Mouse (Mus musculus): Measurements from ENCODE around the gene Mex3a. TPM values are rescaled to one million over a fixed set of nuclear protein-coding genes. Genes with fewer than 3 reads are reported as not detected.

Gene Mex3a
- polyA plus RNA-seq, 1 experiment from 2014 or later = 43.5 TPM

DNA sequence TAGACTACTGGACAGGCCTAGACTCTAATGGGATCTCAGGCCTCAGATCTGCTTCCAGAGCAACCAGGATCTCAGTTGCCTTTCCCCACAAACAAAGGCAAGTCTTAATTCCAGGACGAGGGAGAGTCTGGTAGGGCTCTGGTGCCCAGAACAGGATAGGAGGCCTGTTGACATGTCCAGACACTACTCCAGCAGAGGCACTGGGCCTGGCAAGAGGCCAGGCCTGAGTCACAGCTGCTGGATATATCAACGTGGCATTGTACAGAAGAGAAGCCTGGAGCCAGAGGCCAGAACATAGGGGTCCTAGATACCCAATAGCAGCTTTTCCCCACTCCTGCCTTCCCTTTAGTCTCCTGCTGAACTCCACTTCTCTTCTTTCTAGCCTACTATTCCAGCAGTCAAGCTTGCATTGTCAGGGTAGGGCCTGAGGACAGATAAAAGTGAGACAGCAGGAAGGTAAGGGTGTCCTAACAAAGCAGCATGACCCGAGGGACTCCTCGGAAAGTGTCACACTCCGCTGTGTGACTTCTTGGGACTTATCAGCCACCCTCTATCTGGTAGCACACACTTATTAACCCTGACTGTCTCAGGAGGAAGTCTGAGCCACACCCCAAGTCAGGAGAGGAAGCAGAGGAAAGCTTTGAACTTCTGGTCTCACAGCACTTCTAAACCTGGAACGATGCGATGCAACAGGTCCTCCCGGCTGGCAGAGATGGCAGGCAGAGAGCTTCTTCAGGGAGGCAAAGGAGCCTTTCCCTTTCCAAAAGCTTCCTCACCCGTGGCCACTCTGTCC is 37.2 kb upstream of the Mex3a start:
- no peak overlapping the region for H3K4me3 ChIP-seq (ENCODE audit: low read depth, low read length)

DNA sequence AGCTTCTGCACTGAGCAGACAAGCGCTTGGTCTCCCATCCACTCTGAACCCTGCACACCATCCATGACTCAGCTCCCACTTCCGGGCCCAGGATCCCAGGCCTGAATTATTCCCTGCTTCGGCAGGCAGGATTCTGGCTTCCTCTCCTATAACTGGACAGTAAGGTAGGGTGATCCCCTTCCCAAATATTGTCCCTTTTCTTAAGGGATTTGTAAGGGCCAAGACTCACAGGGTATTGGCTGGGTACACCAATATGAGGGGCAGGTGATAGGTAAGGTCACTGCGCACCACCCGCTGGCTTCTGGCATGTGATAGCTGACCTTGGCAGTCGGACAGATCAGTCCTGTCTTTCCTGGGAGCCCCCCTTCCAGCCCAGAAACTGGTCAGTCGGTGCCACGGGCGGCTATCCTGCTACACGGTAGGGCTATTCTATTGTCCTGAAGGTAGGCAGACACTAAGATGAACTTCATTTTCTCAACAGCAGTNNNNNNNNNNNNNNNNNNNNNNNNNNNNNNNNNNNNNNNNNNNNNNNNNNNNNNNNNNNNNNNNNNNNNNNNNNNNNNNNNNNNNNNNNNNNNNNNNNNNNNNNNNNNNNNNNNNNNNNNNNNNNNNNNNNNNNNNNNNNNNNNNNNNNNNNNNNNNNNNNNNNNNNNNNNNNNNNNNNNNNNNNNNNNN is 36.3 kb upstream of the Mex3a start:
- Histone ChIP-seq H3K4me1 (ENCODE audit: control insufficient read depth, insufficient read depth, low read length) (peaks cover 15% of the 10 kb centered on the region), H3K36me3 (ENCODE audit: control insufficient read depth, insufficient read depth, low read length) (no peaks in the 10 kb centered on the region), H3K4me3 (ENCODE audit: low read depth, low read length) (no peak overlapping the region), H3K27ac (replicated peaks; ENCODE audit: low read depth, low read length) (no peak overlapping the region), H3K27me3 (ENCODE audit: control insufficient read depth, insufficient read depth, low read length) (no peaks in the 10 kb centered on the region), H3K9me3 (ENCODE audit: control insufficient read depth, low read length) (no peaks in the 10 kb centered on the region), H3K4me2 (ENCODE audit: low read depth, severe bottlenecking) (no peak overlapping the region), H3K9ac (ENCODE audit: low read length) (no peak overlapping the region; the same call in 1 of the 2 replicates)
- whole genome bisulfite sequencing = 86% methylated on average over 10 of the region's 10 CpGs
- DNase-seq (ENCODE audit: low spot score) = no peak
- no peak for ATAC-seq (ENCODE audit: insufficient number of reproducible peaks, low FRiP score, low TSS enrichment, low read depth)

More for the DNA sequence above, 37.2 kb upstream of the Mex3a start:
- 68% methylated on average over 9 of the region's 9 CpGs for WGBS
- Histone ChIP-seq H3K9ac (ENCODE audit: low read length) (no peak overlapping the region; the same call in 1 of the 2 replicates), H3K27me3 (ENCODE audit: control insufficient read depth, insufficient read depth, low read length) (no peaks in the 10 kb centered on the region), H3K36me3 (ENCODE audit: control insufficient read depth, insufficient read depth, low read length) (no peaks in the 10 kb centered on the region), H3K4me1 (ENCODE audit: control insufficient read depth, insufficient read depth, low read length) (peaks cover 15% of the 10 kb centered on the region), H3K27ac (replicated peaks; ENCODE audit: low read depth, low read length) (no peak overlapping the region), H3K4me2 (ENCODE audit: low read depth, severe bottlenecking) (no peak overlapping the region), H3K9me3 (ENCODE audit: control insufficient read depth, low read length) (no peaks in the 10 kb centered on the region)
- DNase-seq (ENCODE audit: low spot score) (no peak), ATAC-seq (ENCODE audit: insufficient number of reproducible peaks, low FRiP score, low TSS enrichment, low read depth) (no peak)

DNA sequence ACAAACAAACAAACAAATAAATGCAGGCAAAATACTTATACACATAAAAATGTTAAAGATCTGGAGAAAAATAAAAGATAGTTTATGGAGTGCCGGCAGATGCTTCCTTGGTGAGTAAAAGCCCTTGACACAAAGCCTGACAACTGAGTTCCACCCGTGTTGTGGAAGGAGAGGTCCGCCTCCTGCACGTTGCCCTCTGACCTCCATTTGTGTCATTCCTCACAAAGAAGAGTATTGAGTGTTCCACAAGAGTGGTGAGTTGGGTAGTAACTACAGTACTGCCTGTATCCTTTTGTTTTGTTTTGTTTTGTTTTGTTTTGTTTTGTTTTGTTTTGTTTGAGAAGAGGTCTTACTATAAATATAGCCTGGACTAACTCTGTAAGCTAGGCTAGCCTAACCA is 32.6 kb upstream of the Mex3a start:
- no peak overlapping the region for H3K27ac ChIP-seq (replicated peaks; ENCODE audit: low read depth, low read length)
- H3K36me3 ChIP-seq (ENCODE audit: control insufficient read depth, insufficient read depth, low read length) = no peaks in the 10 kb centered on the region
- peaks cover 13% of the 10 kb centered on the region for H3K27me3 ChIP-seq (ENCODE audit: control insufficient read depth, insufficient read depth, low read length)
- no peak overlapping the region for H3K4me2 ChIP-seq (ENCODE audit: low read depth, severe bottlenecking)
- H3K4me1 ChIP-seq (ENCODE audit: control insufficient read depth, insufficient read depth, low read length) = peaks cover 20% of the 10 kb centered on the region
- ATAC-seq (ENCODE audit: insufficient number of reproducible peaks, low FRiP score, low TSS enrichment, low read depth) = no peak
- H3K9me3 ChIP-seq (ENCODE audit: control insufficient read depth, low read length) = no peaks in the 10 kb centered on the region
- no peak for DNase-seq (ENCODE audit: low spot score)
- WGBS = 77% methylated on average over 4 of the region's 4 CpGs
- H3K9ac ChIP-seq (ENCODE audit: low read length) = no peak overlapping the region
- no peak overlapping the region for H3K4me3 ChIP-seq (ENCODE audit: low read depth, low read length)

DNA sequence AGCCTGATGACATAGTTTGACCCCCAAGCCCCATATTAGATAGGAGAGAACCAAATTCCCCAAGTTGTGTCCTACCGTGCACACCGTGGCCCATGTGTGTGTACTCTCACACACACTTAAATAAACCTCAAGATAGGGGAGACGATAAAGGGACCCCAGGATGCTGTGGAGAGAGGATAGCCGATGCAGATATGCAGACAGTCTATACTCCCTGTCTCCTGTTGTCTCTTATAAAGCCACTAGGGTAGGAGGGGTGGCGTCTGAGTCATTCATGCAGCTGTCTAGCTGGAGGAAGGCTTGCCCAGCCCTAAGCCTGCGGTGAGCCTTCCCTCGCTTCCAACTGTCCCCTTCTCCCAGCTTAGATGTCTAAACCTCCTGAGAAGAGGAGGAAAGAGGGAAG is 32.1 kb upstream of the Mex3a start:
- Histone ChIP-seq H3K9me3 (ENCODE audit: control insufficient read depth, low read length) (no peaks in the 10 kb centered on the region), H3K9ac (ENCODE audit: low read length) (no peak overlapping the region), H3K4me2 (ENCODE audit: low read depth, severe bottlenecking) (no peak overlapping the region), H3K27me3 (ENCODE audit: control insufficient read depth, insufficient read depth, low read length) (peaks cover 13% of the 10 kb centered on the region), H3K27ac (replicated peaks; ENCODE audit: low read depth, low read length) (no peak overlapping the region), H3K36me3 (ENCODE audit: control insufficient read depth, insufficient read depth, low read length) (no peaks in the 10 kb centered on the region), H3K4me1 (ENCODE audit: control insufficient read depth, insufficient read depth, low read length) (peaks cover 20% of the 10 kb centered on the region), H3K4me3 (ENCODE audit: low read depth, low read length) (no peak overlapping the region)
- ATAC-seq (ENCODE audit: insufficient number of reproducible peaks, low FRiP score, low TSS enrichment, low read depth) (no peak), DNase-seq (ENCODE audit: low spot score) (no peak)
- WGBS = 81% methylated on average over 7 of the region's 7 CpGs

DNA sequence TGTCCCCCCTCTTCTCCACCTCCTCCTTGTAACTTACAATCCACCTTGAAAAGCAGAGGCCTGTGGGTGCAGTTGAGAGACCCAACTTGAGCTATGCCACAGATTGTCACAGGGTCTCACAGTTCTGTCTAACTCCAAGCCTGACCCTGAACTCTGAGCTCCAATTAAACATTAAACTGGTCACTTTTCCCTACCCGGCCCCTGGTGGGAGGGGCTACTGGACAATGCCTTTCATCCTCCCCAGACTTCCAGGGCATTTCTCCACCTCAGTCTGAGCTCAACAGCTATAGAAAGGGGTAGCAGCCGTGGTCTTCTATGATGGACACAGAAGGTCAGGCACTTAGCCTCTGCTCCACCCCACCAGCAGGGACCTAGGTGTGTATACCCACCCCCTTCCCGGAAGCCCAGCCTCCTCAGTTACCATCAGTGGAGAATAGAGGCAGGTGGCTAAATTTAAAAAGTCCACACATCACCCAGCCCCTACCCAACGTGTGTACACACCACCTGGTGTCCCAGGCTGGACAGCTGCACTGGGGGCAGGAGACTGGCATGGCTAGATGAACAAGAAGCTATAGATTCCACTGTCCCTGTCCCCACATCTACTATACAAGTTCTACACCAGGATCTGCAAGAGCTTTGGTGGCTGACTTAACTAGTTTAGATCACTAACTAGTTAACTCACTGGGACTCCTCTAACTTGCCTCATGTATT is 31.4 kb upstream of the Mex3a start:
- Histone ChIP-seq H3K9me3 (ENCODE audit: control insufficient read depth, low read length) (no peaks in the 10 kb centered on the region), H3K4me3 (ENCODE audit: low read depth, low read length) (no peak overlapping the region), H3K27me3 (ENCODE audit: control insufficient read depth, insufficient read depth, low read length) (peaks cover 13% of the 10 kb centered on the region), H3K36me3 (ENCODE audit: control insufficient read depth, insufficient read depth, low read length) (no peaks in the 10 kb centered on the region), H3K27ac (replicated peaks; ENCODE audit: low read depth, low read length) (no peak overlapping the region), H3K9ac (ENCODE audit: low read length) (no peak overlapping the region), H3K4me1 (ENCODE audit: control insufficient read depth, insufficient read depth, low read length) (peaks cover 26% of the 10 kb centered on the region), H3K4me2 (ENCODE audit: low read depth, severe bottlenecking) (no peak overlapping the region)
- ATAC-seq (ENCODE audit: insufficient number of reproducible peaks, low FRiP score, low TSS enrichment, low read depth) (no peak), DNase-seq (ENCODE audit: low spot score) (no peak)
- 55% methylated on average over 4 of the region's 4 CpGs for WGBS

DNA sequence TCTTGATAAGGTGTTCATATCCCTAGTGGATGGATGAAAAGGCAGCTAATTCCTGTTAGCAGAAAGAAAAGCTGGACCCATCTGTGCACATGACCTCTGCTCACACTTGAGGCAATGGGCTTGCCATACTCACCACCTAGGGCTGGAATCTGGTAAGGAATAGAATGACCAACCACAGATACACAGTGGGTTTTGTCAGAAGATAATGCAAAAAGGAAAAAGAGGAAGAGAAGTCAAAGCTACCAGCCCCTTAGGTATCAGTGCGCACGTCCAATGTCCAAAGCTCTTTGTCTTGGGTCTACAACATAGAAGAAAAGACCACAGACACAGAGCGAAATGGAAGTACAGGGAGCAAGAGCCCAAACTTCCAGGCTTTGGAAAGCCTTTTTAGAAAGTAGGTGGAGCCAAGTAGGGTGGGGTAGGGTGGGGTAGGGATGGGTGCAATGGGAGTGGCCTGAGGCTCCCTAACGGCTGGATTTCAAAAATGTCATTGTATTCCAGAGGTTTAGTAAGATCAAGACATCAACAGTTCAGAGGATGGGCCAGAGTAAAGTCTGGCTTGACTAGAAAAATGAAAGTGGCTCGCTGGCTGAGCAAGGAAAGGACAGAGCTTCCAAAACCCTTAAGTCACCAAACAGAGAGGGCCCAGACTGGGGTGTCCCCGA is 30.7 kb upstream of the Mex3a start:
- Histone ChIP-seq H3K4me2 (ENCODE audit: low read depth, severe bottlenecking) (peak overlapping the region; percentile 98), H3K27me3 (ENCODE audit: control insufficient read depth, insufficient read depth, low read length) (peaks cover 13% of the 10 kb centered on the region), H3K36me3 (ENCODE audit: control insufficient read depth, insufficient read depth, low read length) (no peaks in the 10 kb centered on the region), H3K27ac (replicated peaks; ENCODE audit: low read depth, low read length) (no peak overlapping the region), H3K9ac (ENCODE audit: low read length) (no peak overlapping the region), H3K9me3 (ENCODE audit: control insufficient read depth, low read length) (no peaks in the 10 kb centered on the region), H3K4me3 (ENCODE audit: low read depth, low read length) (peak overlapping the region; percentile 54), H3K4me1 (ENCODE audit: control insufficient read depth, insufficient read depth, low read length) (peaks cover 27% of the 10 kb centered on the region)
- DNase-seq (ENCODE audit: low spot score) (no peak), ATAC-seq (ENCODE audit: insufficient number of reproducible peaks, low FRiP score, low TSS enrichment, low read depth) (no peak)
- WGBS = 53% methylated on average over 6 of the region's 6 CpGs

DNA sequence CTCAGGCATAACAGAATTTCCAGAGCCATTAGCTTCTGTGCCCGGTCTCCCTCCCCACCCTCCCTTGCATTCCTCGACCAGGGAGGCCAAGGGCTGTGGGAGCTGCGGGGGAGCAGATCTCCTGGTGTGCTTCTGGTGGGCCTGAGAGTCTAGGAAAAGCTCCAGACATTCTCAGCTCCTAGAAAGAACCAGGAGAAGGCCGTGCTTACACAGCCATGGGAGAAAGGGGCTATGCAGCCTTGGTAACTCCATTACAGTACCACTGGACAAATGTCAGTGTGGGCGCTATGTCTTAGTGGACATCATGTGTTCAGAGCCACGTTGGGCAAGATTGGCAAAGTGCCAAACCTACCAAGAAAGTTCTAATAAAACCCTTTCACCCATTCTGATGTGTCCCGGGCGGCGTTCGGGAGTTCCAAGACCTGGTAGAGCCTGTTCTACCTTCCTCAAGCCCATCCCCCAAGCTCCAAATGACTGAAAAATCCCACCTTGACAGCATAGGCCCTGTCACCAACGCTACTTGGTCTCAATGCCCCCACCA is 30.1 kb upstream of the Mex3a start:
- no peaks in the 10 kb centered on the region for H3K36me3 ChIP-seq (ENCODE audit: control insufficient read depth, insufficient read depth, low read length)
- no peaks in the 10 kb centered on the region for H3K9me3 ChIP-seq (ENCODE audit: control insufficient read depth, low read length)
- peak overlapping the region; percentile 98 for H3K4me2 ChIP-seq (ENCODE audit: low read depth, severe bottlenecking)
- H3K4me1 ChIP-seq (ENCODE audit: control insufficient read depth, insufficient read depth, low read length) = peaks cover 27% of the 10 kb centered on the region
- DNase-seq (ENCODE audit: low spot score) (no peak), ATAC-seq (ENCODE audit: insufficient number of reproducible peaks, low FRiP score, low TSS enrichment, low read depth) (no peak)
- H3K27me3 ChIP-seq (ENCODE audit: control insufficient read depth, insufficient read depth, low read length) = peaks cover 13% of the 10 kb centered on the region
- H3K9ac ChIP-seq (ENCODE audit: low read length) = peak overlapping the region; percentile 61
- 16% methylated on average over 11 of the region's 11 CpGs for WGBS
- no peak overlapping the region for H3K27ac ChIP-seq (replicated peaks; ENCODE audit: low read depth, low read length)
- peak overlapping the region; percentile 54 for H3K4me3 ChIP-seq (ENCODE audit: low read depth, low read length)
